Mouse (Mus musculus): ENCODE measurements around the gene Ptgdr2. TPM values are rescaled to one million over a fixed set of nuclear protein-coding genes. Genes with fewer than 3 reads are reported as not detected.

Ptgdr2 gene
- polyA plus RNA-seq, 1 experiment from 2014 or later, result 0.13 TPM

DNA sequence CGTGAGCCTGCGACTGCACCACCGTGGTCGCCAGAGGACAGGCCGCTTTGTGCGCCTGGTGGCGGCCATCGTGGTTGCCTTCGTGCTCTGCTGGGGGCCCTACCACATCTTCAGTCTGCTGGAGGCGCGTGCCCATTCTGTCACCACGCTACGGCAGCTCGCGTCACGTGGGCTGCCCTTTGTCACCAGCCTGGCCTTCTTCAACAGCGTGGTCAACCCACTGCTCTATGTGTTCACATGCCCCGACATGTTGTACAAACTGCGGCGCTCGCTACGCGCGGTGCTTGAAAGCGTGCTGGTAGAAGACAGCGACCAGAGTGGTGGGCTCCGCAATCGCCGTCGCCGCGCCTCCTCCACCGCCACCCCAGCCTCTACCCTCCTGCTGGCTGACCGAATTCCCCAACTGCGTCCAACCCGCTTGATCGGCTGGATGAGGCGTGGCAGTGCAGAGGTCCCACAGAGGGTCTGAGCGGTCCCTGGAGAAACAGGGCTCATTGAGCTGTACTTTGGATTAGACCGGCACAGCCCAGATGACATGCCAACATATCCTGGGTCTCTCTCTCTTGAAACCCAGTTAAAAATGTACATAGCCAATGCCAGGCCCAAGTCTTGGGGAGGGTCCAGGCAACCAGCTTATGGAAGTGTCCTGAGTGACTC lies 4.0 kb downstream of the Ptgdr2 start:
- peak overlapping the region; percentile 69 for H3K9ac ChIP-seq (replicated peaks; ENCODE audit: low read depth, low read length)
- WGBS, result under 1% methylated on average over 40 of the region's 40 CpGs
- peak overlapping the region; percentile 87 for H3K4me2 ChIP-seq (ENCODE audit: low read length)
- peaks cover 18% of the 10 kb centered on the region for H3K36me3 ChIP-seq (ENCODE audit: control insufficient read depth, insufficient read depth)
- peaks cover 14% of the 10 kb centered on the region for H3K4me1 ChIP-seq (replicated peaks; ENCODE audit: control insufficient read depth, insufficient read depth, low read length)
- no peaks in the 10 kb centered on the region for H3K9me3 ChIP-seq (ENCODE audit: control insufficient read depth, low read length)
- peak; percentile 80 for ATAC-seq
- peak overlapping the region; percentile 48 for H3K27ac ChIP-seq (ENCODE audit: low read length)
- no peaks in the 10 kb centered on the region for H3K27me3 ChIP-seq (replicated peaks; ENCODE audit: control insufficient read depth, insufficient read depth, low read length)
- H3K4me3 ChIP-seq (replicated peaks; ENCODE audit: low read length), result peak overlapping the region; percentile 42

DNA sequence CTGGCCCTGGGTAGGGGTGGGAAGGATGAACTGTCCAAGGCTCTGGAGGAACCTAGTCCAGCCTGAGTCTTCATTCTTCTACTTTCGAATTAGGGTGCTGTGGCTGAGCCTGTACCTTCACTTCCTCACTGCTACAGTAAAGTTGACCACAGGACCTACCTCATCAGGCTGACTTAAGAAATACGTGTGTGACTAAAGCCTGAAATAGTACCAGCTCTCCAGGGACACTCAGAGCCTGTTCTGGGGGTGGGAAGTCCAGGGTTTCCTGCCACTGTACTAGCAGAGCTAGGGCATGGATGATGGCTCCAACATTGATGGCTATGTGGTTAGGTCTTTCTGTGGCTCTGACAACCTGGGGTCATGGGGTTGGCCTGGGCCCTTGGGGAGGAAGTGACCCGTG lies 7.0 kb downstream of the Ptgdr2 start:
- no peak overlapping the region for H3K27ac ChIP-seq (ENCODE audit: low read length)
- no peak overlapping the region for H3K4me2 ChIP-seq (ENCODE audit: low read length)
- H3K9ac ChIP-seq (replicated peaks; ENCODE audit: low read depth, low read length), result no peak overlapping the region
- no peak overlapping the region for H3K4me3 ChIP-seq (replicated peaks; ENCODE audit: low read length)
- H3K36me3 ChIP-seq (ENCODE audit: control insufficient read depth, insufficient read depth), result peaks cover 18% of the 10 kb centered on the region
- H3K4me1 ChIP-seq (replicated peaks; ENCODE audit: control insufficient read depth, insufficient read depth, low read length), result peaks cover 37% of the 10 kb centered on the region
- no peaks in the 10 kb centered on the region for H3K27me3 ChIP-seq (replicated peaks; ENCODE audit: control insufficient read depth, insufficient read depth, low read length)
- WGBS, result 90% methylated on average over 3 of the region's 3 CpGs
- H3K9me3 ChIP-seq (ENCODE audit: control insufficient read depth, low read length), result no peaks in the 10 kb centered on the region
- ATAC-seq, result no peak

DNA sequence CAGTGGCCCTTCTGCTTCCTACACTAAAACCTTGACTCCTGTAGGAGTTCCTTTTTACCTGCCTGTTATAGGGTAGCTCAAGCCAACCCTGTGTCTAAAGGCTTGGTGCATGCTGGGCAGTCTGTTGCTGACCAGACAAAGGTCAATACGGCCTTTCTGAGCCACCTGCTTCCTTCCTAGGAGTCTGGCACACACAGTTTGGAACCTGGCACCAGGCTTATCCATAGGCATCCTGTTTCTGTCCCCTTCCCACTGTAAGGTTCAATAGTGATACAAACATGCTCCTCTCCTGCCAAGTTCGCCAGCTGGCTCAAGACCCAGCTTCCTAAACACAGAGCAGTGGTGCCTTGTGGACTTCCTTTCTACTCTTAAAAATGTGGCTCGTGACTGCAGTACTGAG lies 9.5 kb downstream of the Ptgdr2 start:
- Histone ChIP-seq H3K27ac (ENCODE audit: low read length) (no peak overlapping the region), H3K27me3 (replicated peaks; ENCODE audit: control insufficient read depth, insufficient read depth, low read length) (no peaks in the 10 kb centered on the region), H3K4me3 (replicated peaks; ENCODE audit: low read length) (no peak overlapping the region), H3K4me2 (ENCODE audit: low read length) (no peak overlapping the region), H3K9me3 (ENCODE audit: control insufficient read depth, low read length) (no peaks in the 10 kb centered on the region), H3K36me3 (ENCODE audit: control insufficient read depth, insufficient read depth) (peaks cover 18% of the 10 kb centered on the region), H3K9ac (replicated peaks; ENCODE audit: low read depth, low read length) (no peak overlapping the region), H3K4me1 (replicated peaks; ENCODE audit: control insufficient read depth, insufficient read depth, low read length) (peaks cover 23% of the 10 kb centered on the region)
- no peak for ATAC-seq
- 86% methylated on average over 3 of the region's 3 CpGs for WGBS

DNA sequence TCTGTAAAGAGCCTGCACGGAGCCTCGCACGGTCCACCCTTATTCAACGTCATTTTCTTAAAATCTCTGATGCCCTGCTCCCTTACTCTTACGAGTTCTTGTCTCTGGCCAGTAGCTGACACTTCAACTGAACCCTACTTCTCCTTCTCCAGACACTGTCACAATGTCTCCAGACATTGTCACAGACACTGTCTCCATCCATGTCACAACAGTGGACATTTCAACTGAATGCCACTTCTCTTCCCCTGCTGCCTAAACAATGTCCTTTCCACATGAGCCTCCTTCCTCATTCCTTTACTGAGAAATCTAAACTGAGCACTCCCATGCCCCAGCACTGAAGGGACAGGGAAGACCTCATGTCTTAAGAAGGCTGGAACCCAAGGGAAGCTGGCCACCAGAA lies 10.3 kb downstream of the Ptgdr2 start:
- 88% methylated on average over 5 of the region's 5 CpGs for WGBS
- H3K9ac ChIP-seq (replicated peaks; ENCODE audit: low read depth, low read length), result peak overlapping the region; percentile 58; the same call in 1 of the 2 replicates

DNA sequence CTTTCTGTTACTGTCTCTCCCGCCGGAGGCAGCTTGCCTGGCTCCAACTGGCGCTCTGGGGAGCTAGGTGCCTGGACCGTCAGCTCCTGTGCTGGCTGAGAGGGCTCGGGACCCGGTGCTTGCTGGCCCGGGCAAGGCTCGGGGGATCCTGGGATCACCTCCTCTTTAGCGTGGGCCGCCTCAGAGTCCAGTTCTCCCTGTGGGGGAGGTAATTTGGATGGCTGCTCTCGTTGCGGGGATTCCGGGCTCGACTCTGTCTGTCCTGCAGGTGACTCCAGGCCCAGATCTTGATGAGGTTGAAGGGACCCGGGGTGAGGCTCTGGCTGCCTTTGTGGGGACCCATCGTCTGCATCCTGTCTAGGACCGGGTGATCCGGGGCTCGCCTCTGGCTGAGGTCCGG lies 11.5 kb downstream of the Ptgdr2 start:
- Histone ChIP-seq H3K9me3 (ENCODE audit: control insufficient read depth, low read length) (no peaks in the 10 kb centered on the region), H3K4me3 (replicated peaks; ENCODE audit: low read length) (peak overlapping the region; percentile 69), H3K4me1 (replicated peaks; ENCODE audit: control insufficient read depth, insufficient read depth, low read length) (peaks cover 23% of the 10 kb centered on the region), H3K36me3 (ENCODE audit: control insufficient read depth, insufficient read depth) (peaks cover 12% of the 10 kb centered on the region), H3K4me2 (ENCODE audit: low read length) (peak overlapping the region; percentile 94), H3K27ac (ENCODE audit: low read length) (no peak overlapping the region), H3K9ac (replicated peaks; ENCODE audit: low read depth, low read length) (peak overlapping the region; percentile 58), H3K27me3 (replicated peaks; ENCODE audit: control insufficient read depth, insufficient read depth, low read length) (no peaks in the 10 kb centered on the region)
- ATAC-seq, result peak; percentile 0; the same call in 1 of the 2 replicates
- WGBS, result under 1% methylated on average over 20 of the region's 20 CpGs

More for the DNA sequence above, 10.3 kb downstream of the Ptgdr2 start:
- peak overlapping the region; percentile 94 for H3K4me2 ChIP-seq (ENCODE audit: low read length)
- H3K9me3 ChIP-seq (ENCODE audit: control insufficient read depth, low read length), result no peaks in the 10 kb centered on the region
- H3K27ac ChIP-seq (ENCODE audit: low read length), result no peak overlapping the region
- ATAC-seq, result no peak
- H3K4me1 ChIP-seq (replicated peaks; ENCODE audit: control insufficient read depth, insufficient read depth, low read length), result peaks cover 23% of the 10 kb centered on the region
- no peaks in the 10 kb centered on the region for H3K27me3 ChIP-seq (replicated peaks; ENCODE audit: control insufficient read depth, insufficient read depth, low read length)
- H3K36me3 ChIP-seq (ENCODE audit: control insufficient read depth, insufficient read depth), result peaks cover 17% of the 10 kb centered on the region
- peak overlapping the region; percentile 69; the same call in 1 of the 2 replicates for H3K4me3 ChIP-seq (replicated peaks; ENCODE audit: low read length)

DNA sequence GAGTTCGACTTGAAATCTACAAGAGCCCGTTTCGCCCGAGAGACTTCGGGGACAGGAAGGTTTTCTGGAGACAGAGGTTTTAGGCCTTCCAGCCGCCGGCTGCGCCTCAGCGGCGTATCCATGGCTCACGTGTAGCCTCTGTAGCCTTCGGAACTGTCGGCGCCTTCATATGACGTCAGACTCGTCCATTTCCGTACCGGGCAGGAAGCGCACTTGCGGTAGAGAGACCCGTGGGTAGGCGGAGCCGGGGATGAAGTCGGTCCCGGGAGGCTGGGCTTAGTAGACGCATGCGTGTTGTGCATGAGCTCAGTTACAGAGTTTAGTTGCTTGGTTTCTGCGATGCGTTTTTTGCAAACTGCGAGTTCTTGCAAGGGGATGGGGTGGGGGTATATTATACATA lies 12.2 kb downstream of the Ptgdr2 start, which contains the start of gene Ccdc86:
Gene Ccdc86, minus strand, starts transcription at position 155 of the 400 bp plus-strand sequence.
- 0% methylated on average over 30 of the region's 30 CpGs for WGBS
- H3K4me1 ChIP-seq (replicated peaks; ENCODE audit: control insufficient read depth, insufficient read depth, low read length), result peaks cover 23% of the 10 kb centered on the region
- peaks cover 8% of the 10 kb centered on the region for H3K36me3 ChIP-seq (ENCODE audit: control insufficient read depth, insufficient read depth)
- H3K4me3 ChIP-seq (replicated peaks; ENCODE audit: low read length), result peak within 1 kb of the TSS; percentile 69
- no peaks in the 10 kb centered on the region for H3K9me3 ChIP-seq (ENCODE audit: control insufficient read depth, low read length)
- peak within 1 kb of the TSS; percentile 94 for H3K4me2 ChIP-seq (ENCODE audit: low read length)
- no peak within 1 kb of the TSS for H3K27ac ChIP-seq (ENCODE audit: low read length)
- no peaks in the 10 kb centered on the region for H3K27me3 ChIP-seq (replicated peaks; ENCODE audit: control insufficient read depth, insufficient read depth, low read length)
- peak; percentile 99 for ATAC-seq
- peak within 1 kb of the TSS; percentile 58 for H3K9ac ChIP-seq (replicated peaks; ENCODE audit: low read depth, low read length)

DNA sequence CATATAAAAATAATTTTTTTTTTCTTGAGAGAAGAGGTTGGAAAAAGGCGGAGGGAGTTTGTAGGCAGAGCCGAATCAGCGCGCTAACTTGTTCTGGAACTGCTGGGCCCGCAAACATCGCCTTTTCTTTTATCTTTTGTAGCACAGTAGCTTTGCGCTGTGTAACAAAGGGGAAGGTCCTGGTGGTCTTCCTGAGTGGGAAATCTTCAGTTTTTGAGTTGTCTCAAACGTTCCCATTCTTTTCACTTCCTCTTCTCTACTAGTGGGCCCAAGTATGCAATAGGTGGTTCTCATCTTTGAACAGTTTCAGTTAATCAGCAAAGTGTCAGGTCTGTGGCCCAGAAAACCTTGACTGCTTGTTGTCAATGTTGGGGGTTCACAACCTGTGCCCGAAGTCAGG lies 12.6 kb downstream of the Ptgdr2 start:
- Histone ChIP-seq H3K36me3 (ENCODE audit: control insufficient read depth, insufficient read depth) (peaks cover 5% of the 10 kb centered on the region), H3K27ac (ENCODE audit: low read length) (no peak overlapping the region), H3K4me1 (replicated peaks; ENCODE audit: control insufficient read depth, insufficient read depth, low read length) (peaks cover 23% of the 10 kb centered on the region), H3K9ac (replicated peaks; ENCODE audit: low read depth, low read length) (0 out of 2 replicates have a peak overlapping the region, but pooled peaks have one; percentile 9), H3K4me3 (replicated peaks; ENCODE audit: low read length) (peak overlapping the region; percentile 69), H3K4me2 (ENCODE audit: low read length) (peak overlapping the region; percentile 57), H3K9me3 (ENCODE audit: control insufficient read depth, low read length) (no peaks in the 10 kb centered on the region), H3K27me3 (replicated peaks; ENCODE audit: control insufficient read depth, insufficient read depth, low read length) (no peaks in the 10 kb centered on the region)
- WGBS, result 24% methylated on average over 9 of the region's 9 CpGs
- ATAC-seq, result no peak; the same call in 1 of the 2 replicates

DNA sequence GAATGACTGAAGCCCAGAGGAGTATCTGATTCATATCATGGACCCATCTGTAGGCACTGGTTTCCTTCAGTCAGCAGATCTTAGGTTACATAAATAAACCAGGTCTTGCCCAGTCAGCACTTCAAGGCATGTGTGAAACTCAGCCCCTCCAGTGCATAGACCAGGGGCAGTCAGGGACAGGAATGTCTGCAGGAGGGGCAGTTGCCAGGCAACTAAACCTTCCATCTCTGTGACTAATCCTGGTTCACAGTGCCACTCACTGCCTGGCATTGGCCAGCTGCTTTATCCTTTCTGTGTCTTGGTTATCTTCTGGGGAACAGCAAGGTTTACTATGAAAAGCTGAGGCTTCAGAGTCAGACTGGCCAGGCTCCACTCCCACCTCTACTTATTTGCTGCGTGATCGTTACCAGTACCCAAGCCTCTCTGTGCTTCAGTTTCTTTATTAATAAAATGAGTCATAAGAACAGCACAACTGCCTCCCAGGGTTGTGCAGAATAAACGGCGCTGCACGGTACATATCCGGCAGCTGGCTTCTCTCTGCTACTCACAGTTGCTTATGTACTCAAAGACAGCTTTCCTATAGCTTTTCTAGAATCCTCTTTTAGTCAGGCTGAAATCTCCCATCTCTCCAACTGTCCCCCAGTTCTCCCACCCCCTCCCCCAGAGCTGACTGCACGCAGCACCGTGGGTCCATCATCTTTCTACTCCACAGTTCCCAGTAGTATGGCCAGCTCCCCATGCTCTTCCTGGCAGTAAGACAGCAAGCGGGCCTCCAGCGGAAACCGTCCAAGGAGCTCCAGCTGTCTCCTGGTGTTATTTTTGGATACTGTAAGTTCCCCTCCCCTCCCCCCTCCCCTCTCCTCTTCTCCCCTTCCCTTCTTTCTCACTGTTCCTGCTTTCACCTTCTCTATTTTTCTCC lies 15.3 kb downstream of the Ptgdr2 start:
- ATAC-seq, result no peak
- peaks cover 13% of the 10 kb centered on the region for H3K4me1 ChIP-seq (replicated peaks; ENCODE audit: control insufficient read depth, insufficient read depth, low read length)
- no peaks in the 10 kb centered on the region for H3K36me3 ChIP-seq (ENCODE audit: control insufficient read depth, insufficient read depth)
- H3K27me3 ChIP-seq (replicated peaks; ENCODE audit: control insufficient read depth, insufficient read depth, low read length), result no peaks in the 10 kb centered on the region
- no peak overlapping the region for H3K4me3 ChIP-seq (replicated peaks; ENCODE audit: low read length)
- no peaks in the 10 kb centered on the region for H3K9me3 ChIP-seq (ENCODE audit: control insufficient read depth, low read length)
- 68% methylated on average over 11 of the region's 11 CpGs for WGBS
- no peak overlapping the region for H3K27ac ChIP-seq (ENCODE audit: low read length)
- no peak overlapping the region for H3K9ac ChIP-seq (replicated peaks; ENCODE audit: low read depth, low read length)
- no peak overlapping the region for H3K4me2 ChIP-seq (ENCODE audit: low read length)
